Mouse (Mus musculus) heart, embryonic 12.5 days (tissue): ENCODE measurements around the gene Vps37d. TPM values are rescaled to one million over a fixed set of nuclear protein-coding genes. Genes with fewer than 3 reads are reported as not detected.

ENCODE experiments used
- ATAC-seq: fragments of 200-750 bp; cut with Nextera tagmentation; 2 replicates; pipeline ENCODE4 v1.8.0; 2017; ENCODE audit warnings: moderate TSS enrichment, moderate library complexity; ENCODE audit not compliant: insufficient number of reproducible peaks, low FRiP score
- H3K27ac ChIP-seq: fragments of 300-500 bp; sonication (generic); 2 replicates; pipeline ENCODE4 v1.5.1; 2016; ENCODE audit warnings: mild to moderate bottlenecking, moderate library complexity; ENCODE audit not compliant: poor library complexity, severe bottlenecking
- H3K27me3 ChIP-seq: fragments of 300-500 bp; sonication (generic); replicated peaks from 2 replicates; pipeline ENCODE4 v1.6.1; 2016; ENCODE audit warnings: mild to moderate bottlenecking, moderate library complexity
- H3K36me3 ChIP-seq: fragments of 300-500 bp; sonication (generic); 2 replicates; pipeline ENCODE4 v1.6.1; 2016; ENCODE audit warnings: mild to moderate bottlenecking, moderate library complexity
- H3K4me1 ChIP-seq: fragments of 300-500 bp; sonication (generic); replicated peaks from 2 replicates; pipeline ENCODE4 v1.6.1; 2016; ENCODE audit warnings: mild to moderate bottlenecking
- H3K4me2 ChIP-seq: fragments of 300-500 bp; sonication (generic); 2 replicates; pipeline ENCODE4 v1.6.1; 2016; ENCODE audit warnings: mild to moderate bottlenecking, moderate library complexity
- H3K4me3 ChIP-seq: fragments of 300-500 bp; sonication (generic); 2 replicates; pipeline ENCODE4 v1.5.1; 2016; ENCODE audit warnings: mild to moderate bottlenecking
- H3K9ac ChIP-seq: fragments of 300-500 bp; sonication (generic); 2 replicates; pipeline ENCODE4 v1.6.1; 2016; ENCODE audit warnings: mild to moderate bottlenecking, moderate library complexity
- H3K9me3 ChIP-seq: fragments of 300-500 bp; sonication (generic); replicated peaks from 2 replicates; pipeline ENCODE4 v1.6.1; 2016; ENCODE audit warnings: mild to moderate bottlenecking, moderate library complexity
- WGBS: fragments of 180-500 bp; shearing (Covaris S2); methylation state at CpG from one replicate; pipeline ENCODE4 v1.1.7; 2016; 5-methylcytosine and 5-hydroxymethylcytosine counted together
- polyA plus RNA-seq: library from polyadenylated mRNA; unstranded; fragments of >200 nt; fragmentation: Nextera tagmentation; extraction: Ambion mirVana; gene quantifications from 2 replicates; pipeline ENCODE4 v1.2.1, GENCODE M21; 2016

The Vps37d gene
- 4.4 and 4.7 TPM in 2 replicates for polyA plus RNA-seq

DNA sequence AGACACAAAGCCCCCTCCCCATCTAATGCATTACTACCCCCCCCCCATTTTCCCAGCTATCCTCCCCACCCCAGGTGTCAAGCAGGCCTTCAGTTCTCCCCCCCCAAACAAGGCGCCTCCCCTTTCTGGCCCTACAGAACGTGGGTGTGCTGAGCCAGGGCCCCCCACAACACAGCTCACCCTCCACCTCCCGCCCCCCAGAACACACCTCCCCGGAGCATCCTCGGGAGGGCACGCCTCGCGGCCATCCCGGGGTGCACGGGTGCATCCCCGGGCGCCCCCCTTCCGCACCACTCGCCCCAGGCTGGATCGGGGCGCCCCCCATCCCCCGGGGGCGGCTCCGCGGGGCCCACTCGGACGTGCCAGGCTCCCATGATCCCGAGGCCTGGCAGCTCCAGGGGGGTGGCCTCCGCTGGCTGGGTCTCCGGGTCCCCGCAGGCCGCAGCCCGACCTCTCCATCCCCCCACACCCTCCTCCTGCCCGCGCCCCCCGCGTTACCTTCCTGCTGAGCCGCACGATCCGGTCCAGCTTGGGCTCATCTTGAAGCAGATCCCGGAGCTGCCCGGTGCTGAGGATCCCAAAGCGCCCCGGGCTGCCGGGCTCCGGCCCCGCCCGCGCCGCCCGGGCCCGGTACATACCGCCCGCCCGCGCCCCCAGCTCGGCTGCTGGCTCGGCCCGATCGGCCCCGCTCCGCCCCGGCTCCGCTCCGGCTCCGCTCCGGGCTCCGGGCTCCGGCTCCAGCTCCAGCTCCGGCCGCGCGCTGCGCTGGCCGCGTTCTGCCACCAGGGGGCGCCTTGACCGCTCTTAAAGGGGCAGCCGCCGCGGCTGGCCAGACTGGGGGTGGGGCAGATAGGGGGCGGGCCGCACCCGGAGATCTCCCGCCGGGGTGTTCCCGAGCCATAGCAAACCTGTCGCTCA, at the start of gene Vps37d:
Gene Vps37d, minus strand, starts transcription at position 703 of the 918 bp plus-strand sequence.
- 1% methylated on average over 79 of the region's 83 CpGs for WGBS
- peak; percentile 87 for ATAC-seq
- peaks cover 12% of the 10 kb centered on the region for H3K27me3 ChIP-seq

DNA sequence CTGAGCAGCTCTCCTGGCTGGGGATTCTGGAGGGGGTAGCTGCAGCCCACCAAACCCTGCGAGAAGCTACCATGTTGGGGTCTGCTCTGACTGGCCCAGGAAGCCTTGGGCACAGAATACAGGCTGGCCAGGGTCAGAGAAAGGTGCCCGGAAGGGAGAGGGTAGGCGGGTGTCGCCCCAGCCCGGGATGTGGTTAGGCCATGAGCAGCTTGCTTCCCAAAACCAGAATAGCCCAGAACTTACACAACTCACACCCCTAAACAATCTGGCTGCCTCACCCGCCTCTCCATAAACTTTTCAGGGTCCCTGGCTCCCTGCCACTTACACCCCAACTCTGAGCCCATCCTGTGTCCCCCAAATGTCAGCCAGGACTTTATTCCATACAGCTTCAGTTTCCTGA, 49.6 kb upstream of the Vps37d start:
- H3K27me3 ChIP-seq: peaks cover 58% of the 10 kb centered on the region
- no peaks in the 10 kb centered on the region for H3K36me3 ChIP-seq
- H3K4me2 ChIP-seq: no peak overlapping the region
- ATAC-seq: no peak
- H3K9me3 ChIP-seq: no peaks in the 10 kb centered on the region
- H3K4me3 ChIP-seq: no peak overlapping the region
- no peaks in the 10 kb centered on the region; the same call in 1 of the 2 replicates for H3K4me1 ChIP-seq
- no peak overlapping the region for H3K27ac ChIP-seq
- no peak overlapping the region for H3K9ac ChIP-seq
- 70% methylated on average over 6 of the region's 6 CpGs for WGBS

More for the DNA sequence above, at the start of gene Vps37d:
- H3K4me3 ChIP-seq: peak within 1 kb of the TSS; percentile 87
- H3K9me3 ChIP-seq: no peaks in the 10 kb centered on the region
- no peak within 1 kb of the TSS for H3K27ac ChIP-seq
- H3K4me1 ChIP-seq: peaks cover 17% of the 10 kb centered on the region
- peak within 1 kb of the TSS; percentile 99 for H3K4me2 ChIP-seq
- H3K9ac ChIP-seq: peak within 1 kb of the TSS; percentile 97
- no peaks in the 10 kb centered on the region for H3K36me3 ChIP-seq

DNA sequence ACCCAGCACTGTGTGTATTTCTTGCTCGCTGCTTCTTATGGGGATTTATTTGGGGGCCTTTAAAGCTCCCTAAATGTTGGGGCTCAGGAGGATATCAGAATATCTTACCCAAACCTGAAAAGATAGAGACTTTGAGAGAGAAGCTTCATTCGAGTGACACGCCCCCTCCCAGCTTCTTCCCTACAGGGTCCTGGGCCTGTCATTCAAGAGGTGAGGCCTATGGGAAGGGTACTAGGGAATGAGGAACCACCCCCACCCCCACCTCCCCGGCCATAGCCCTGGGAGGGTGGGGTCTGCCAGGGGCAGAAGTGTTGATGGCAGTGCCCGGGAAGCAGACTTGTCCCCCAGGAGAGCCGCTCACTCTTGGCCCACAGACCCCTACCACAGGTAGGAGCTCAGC, 48.1 kb upstream of the Vps37d start:
- no peak overlapping the region for H3K4me3 ChIP-seq
- no peak overlapping the region for H3K9ac ChIP-seq
- H3K4me1 ChIP-seq: no peaks in the 10 kb centered on the region; the same call in 1 of the 2 replicates
- WGBS: 54% methylated on average over 6 of the region's 6 CpGs
- ATAC-seq: no peak
- H3K4me2 ChIP-seq: no peak overlapping the region
- H3K36me3 ChIP-seq: no peaks in the 10 kb centered on the region
- no peaks in the 10 kb centered on the region for H3K9me3 ChIP-seq
- no peak overlapping the region for H3K27ac ChIP-seq
- H3K27me3 ChIP-seq: peaks cover 58% of the 10 kb centered on the region

DNA sequence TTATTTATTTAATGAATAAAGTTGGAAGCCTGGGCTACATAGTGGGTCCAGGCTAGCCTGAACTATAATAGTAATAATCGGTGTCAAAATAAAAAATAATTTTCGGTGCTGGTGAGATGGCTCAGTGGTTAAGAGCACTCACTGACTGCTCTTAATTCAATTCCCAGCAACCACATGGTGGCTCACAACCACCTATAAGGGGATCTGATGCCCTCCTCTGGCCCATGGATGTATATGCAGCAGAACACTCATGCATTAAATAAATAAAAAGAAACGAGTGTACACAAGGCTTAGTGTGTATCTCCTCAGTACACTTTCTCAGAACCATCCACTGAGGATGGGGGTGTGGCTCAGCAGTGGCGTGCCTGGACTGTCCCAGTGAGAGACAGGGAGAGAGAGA, 42.7 kb upstream of the Vps37d start:
- Histone ChIP-seq H3K9me3 (no peaks in the 10 kb centered on the region), H3K4me1 (peaks cover 10% of the 10 kb centered on the region), H3K9ac (no peak overlapping the region), H3K27ac (no peak overlapping the region), H3K4me3 (no peak overlapping the region), H3K36me3 (no peaks in the 10 kb centered on the region), H3K4me2 (no peak overlapping the region), H3K27me3 (peaks cover 34% of the 10 kb centered on the region)
- ATAC-seq: no peak
- WGBS: 54% methylated on average over 4 of the region's 4 CpGs

DNA sequence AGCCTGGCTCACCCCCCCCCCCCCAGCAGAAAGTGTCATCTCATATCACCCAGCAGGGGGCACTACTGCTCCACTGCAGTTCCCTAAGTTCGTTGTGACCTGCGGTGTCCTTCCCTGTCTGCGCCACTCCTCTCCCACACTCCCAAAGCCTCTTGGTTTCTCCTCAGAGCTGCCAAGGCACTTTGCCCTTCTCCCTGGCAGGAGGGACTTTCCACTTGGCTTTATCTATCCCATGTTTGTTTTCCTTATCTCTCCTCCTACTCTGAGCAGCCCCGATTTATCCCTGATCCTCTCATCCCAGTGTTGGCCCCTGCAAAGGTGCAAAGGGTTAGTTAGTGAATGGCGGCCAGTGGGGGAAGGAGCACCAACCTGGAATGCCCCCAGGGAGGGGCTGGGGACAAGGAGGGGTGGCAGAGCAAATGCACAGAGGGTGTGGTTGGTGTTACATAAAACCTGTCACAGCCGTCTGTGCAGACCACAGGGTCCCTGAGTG, 40.6 kb upstream of the Vps37d start:
- Histone ChIP-seq H3K9me3 (no peaks in the 10 kb centered on the region), H3K4me1 (peaks cover 10% of the 10 kb centered on the region), H3K27ac (no peak overlapping the region), H3K9ac (no peak overlapping the region), H3K4me2 (peak overlapping the region; percentile 32; the same call in 1 of the 2 replicates), H3K4me3 (no peak overlapping the region), H3K27me3 (peaks cover 37% of the 10 kb centered on the region), H3K36me3 (no peaks in the 10 kb centered on the region)
- 5% methylated on average over 6 of the region's 6 CpGs for WGBS
- ATAC-seq: peak; percentile 38; the same call in 1 of the 2 replicates

DNA sequence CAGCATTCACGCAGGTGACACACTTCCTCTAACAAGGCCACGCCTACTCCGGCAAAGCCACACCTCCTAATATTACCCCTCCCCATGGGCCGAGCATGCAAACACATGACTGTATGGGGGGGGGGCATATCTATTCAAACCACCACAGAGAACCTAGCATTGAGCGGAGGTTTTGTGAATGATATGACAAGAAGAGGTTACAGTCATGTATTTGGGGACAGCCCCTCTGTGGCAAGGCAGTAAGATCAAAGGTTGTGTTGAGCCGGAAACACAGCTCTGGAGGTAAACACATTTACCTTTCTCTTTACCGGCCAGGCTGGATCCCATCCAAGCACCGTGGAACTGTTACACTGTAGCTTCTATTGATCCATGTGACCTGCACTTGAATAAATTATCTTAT, 37.2 kb upstream of the Vps37d start:
- ATAC-seq: no peak

DNA sequence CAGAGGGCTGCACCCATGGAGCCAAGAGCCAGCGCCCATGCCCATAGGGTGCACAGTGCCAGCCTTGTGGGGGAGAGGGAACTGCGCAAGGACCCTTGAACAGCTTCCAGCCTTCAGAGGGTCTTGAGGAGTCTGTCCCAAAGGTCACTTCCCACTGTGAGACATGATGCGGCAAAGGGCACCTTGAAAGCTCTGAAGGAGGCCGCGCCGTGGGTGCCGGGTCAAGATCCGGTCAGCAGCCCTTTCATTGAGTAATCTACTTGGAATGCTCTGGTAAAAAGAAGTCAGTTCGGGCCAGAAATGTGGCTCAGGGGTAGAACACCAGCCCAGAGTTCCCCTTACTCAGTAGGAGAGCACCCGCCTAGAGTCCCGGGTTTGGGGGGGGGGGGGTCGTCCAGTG, 35.7 kb upstream of the Vps37d start:
- Histone ChIP-seq H3K27me3 (peaks cover 24% of the 10 kb centered on the region), H3K9ac (no peak overlapping the region), H3K36me3 (no peaks in the 10 kb centered on the region), H3K4me2 (no peak overlapping the region), H3K4me1 (peaks cover 8% of the 10 kb centered on the region), H3K9me3 (no peaks in the 10 kb centered on the region), H3K4me3 (no peak overlapping the region), H3K27ac (no peak overlapping the region)
- WGBS: 86% methylated on average over 12 of the region's 12 CpGs
- ATAC-seq: no peak

More for the DNA sequence above, 37.2 kb upstream of the Vps37d start:
- H3K4me3 ChIP-seq: no peak overlapping the region
- no peak overlapping the region for H3K27ac ChIP-seq
- H3K4me1 ChIP-seq: peaks cover 10% of the 10 kb centered on the region
- no peaks in the 10 kb centered on the region for H3K36me3 ChIP-seq
- 82% methylated on average over 8 of the region's 8 CpGs for WGBS
- H3K9me3 ChIP-seq: no peaks in the 10 kb centered on the region
- H3K9ac ChIP-seq: no peak overlapping the region
- H3K27me3 ChIP-seq: peaks cover 15% of the 10 kb centered on the region
- no peak overlapping the region for H3K4me2 ChIP-seq

DNA sequence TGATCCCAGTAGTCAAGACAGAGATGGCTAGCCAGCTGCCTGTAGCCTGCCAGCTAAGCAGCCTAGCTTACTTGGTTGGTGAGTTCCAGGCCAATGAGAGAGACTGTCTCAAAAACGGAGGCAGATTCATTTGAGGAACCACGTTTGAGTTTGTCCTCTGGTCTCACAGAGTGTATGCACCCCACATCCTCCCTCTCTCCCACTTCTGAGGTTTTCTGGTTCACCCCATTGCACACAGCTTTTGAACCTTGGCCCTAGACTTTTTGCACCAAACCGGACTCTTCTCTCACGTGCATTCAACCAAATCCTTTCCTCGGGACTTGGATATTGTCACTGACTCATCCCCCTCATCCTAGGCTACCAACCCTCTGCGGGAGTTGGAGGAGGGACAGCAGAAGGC, 31.9 kb upstream of the Vps37d start:
- 65% methylated on average over 6 of the region's 6 CpGs for WGBS
- no peaks in the 10 kb centered on the region for H3K36me3 ChIP-seq
- no peak overlapping the region for H3K4me2 ChIP-seq
- H3K4me3 ChIP-seq: no peak overlapping the region
- no peak overlapping the region for H3K9ac ChIP-seq
- peaks cover 17% of the 10 kb centered on the region for H3K4me1 ChIP-seq
- no peaks in the 10 kb centered on the region for H3K9me3 ChIP-seq
- H3K27me3 ChIP-seq: peaks cover 61% of the 10 kb centered on the region
- ATAC-seq: no peak
- no peak overlapping the region for H3K27ac ChIP-seq

DNA sequence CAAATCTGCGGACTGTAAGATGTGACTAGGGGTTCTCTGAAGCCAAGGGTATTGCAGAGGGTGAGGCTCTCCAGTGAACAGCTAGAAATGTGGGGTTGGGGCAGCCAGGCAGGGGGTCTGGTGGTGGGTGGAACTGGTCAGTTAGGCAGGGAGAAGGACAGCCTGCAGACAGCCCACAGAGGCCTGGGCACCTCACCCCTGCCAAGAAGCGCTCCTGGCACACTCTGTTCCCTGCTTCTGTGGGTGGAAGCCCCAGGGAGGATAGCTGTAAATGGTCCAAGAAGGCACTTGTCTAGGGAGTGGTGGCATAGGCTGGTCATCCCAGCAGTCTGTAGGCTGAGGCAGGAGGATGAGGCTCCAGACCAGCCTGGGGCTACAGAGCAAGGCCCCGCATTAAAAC, 31.4 kb upstream of the Vps37d start:
- Histone ChIP-seq H3K27ac (no peak overlapping the region), H3K4me2 (no peak overlapping the region), H3K9ac (no peak overlapping the region), H3K36me3 (no peaks in the 10 kb centered on the region), H3K9me3 (no peaks in the 10 kb centered on the region), H3K27me3 (peaks cover 64% of the 10 kb centered on the region), H3K4me1 (peaks cover 17% of the 10 kb centered on the region), H3K4me3 (no peak overlapping the region)
- WGBS: 83% methylated on average over 3 of the region's 3 CpGs
- no peak for ATAC-seq

DNA sequence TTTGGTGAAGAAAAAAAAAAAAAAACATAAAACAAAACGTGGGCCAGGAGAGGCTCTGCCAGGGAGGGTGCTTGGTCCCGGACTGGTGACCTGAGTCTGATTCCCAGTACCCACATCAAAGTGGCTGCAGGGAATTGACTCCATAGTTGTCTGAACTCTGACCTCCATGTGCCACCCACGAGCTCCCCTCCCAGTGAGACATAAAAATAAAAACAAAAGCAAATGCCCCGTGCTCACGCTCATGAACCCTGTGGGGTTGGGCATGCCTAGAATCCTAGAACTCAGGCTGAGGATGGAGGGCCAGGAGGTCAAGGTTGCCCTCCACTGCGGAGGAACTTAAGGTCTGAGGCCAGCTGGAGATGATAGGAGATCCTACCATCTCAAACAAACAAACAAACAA, 31.0 kb upstream of the Vps37d start:
- Histone ChIP-seq H3K4me3 (no peak overlapping the region), H3K9ac (no peak overlapping the region), H3K27me3 (peaks cover 63% of the 10 kb centered on the region), H3K4me1 (peaks cover 17% of the 10 kb centered on the region), H3K27ac (no peak overlapping the region), H3K36me3 (no peaks in the 10 kb centered on the region), H3K4me2 (no peak overlapping the region), H3K9me3 (no peaks in the 10 kb centered on the region)
- ATAC-seq: no peak
- WGBS: 67% methylated on average over 6 of the region's 6 CpGs
